Mouse (Mus musculus) T-helper 17 cell (primary cell): ENCODE measurements around the gene Med20.

ENCODE experiments used
- in situ Hi-C, 2 experiments: fragments of 300-600 bp; cut with MboI, MseI; formaldehyde crosslinking; loops; 1 replicate in 1 of 2; 2 replicates in 1 of 2; pipeline ENCODE4 v1.15.1; 2025; ENCODE audit warnings: high pct_unique_total_duplicates in 2 of 2

Med20 gene

DNA sequence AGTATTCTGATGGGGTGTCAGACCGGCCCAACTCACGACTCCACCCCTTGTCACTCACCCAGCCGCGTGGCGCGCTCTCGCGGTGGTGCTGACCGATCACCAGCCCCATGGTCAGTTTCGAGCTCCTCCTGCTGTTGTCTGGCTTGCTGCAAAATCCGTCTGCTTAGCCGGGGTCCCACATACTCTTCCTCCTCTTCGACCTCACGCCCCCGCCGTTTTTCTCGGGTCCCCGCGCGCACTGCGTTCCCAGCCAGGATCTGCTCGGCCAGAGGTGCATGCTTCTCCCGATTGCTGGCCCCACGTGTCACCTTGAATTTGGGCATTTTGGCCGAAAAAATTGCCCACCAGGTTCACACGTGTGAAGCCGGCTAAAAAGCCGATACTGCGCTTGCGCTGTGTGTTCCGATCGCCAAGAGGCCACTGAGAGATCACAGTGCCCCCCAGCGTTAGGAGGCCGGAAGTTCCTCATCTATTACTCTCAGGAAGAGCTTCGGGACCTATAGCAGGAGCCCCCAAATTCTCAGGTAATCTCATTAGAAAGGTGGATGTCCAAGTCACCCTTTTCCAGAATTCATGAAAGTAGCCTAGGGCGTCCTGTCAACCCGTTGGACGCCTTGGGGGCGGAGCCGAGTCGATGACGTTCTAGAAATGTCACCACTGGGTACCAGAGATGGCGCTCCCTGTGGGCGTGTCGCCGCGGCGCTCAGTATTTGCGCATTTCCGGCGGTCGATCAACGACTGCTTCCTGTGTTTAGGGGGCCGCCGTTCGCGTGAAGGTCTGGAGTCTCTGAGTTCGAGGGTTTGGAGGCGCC lies at the start of gene Med20, which contains the start of the genes Bysl and Gm20517:
TSS of gene Med20 (plus strand) at position 734 of the 812 bp plus-strand sequence.
TSS of gene Bysl (minus strand) at position 644 of the 812 bp plus-strand sequence.
TSS of gene Gm20517 (plus strand) at position 741 of the 812 bp plus-strand sequence.
- in situ Hi-C loops = no loop called here

DNA sequence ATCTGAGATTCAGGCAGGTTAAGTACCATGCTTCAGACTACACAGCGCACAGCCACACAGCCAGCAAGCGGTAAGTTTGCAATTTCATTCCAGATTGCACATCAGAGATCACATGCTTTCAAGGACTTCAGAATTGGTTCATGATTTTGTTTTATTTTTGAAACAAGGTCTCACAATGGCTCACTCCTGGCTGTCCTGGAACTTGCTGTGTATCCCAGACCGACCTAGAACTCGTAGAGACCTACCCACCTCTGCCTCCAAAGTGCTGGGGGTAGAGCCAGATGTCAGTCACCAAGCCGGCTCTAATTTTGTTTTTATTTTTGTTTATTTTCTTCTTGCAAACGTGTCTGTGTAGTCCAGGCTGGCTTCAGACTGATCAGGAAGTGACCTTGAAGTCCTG lies 48.5 kb upstream of the Med20 start:
- in situ Hi-C loops = no loop called here

DNA sequence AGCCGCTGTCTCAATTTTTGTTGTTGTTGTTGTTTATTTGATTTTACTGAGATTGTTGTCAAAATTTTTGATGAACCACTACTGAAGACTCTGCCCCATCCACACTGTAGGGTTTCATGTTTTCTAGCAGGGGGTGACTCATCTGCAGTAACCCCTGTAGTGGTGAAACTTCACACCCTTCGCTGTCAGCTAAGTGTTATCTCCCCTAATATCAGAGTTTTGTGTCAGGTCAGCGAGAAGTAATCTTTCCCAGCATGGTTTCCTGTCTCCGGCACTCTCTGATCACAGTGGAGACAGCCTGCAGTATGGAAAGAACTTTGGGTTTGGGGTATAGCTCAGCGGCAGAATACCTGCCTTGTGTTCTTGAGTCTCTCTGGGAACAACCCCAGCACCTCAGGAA lies 46.8 kb upstream of the Med20 start:
- in situ Hi-C loops = no loop called here

DNA sequence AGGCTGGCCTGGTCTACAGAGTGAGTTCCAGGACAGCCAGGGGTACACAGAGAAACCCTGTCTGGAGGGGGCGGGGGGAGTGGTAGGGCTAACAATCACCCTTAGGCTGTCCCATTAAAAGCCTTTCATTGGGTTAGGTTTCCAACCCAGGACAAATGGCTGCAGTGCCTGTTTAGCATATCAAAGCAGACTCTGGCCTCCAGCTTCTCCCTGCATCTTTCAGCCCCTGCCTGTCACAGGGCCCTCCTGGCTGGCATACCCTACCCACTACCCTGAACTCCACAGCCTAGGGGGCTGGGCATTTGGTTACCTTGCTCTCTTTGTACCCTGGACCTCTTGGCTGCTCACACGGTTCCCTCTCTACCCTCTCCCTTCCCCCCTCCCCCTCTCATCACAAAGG lies 45.2 kb upstream of the Med20 start:
- in situ Hi-C loops = no loop called here

DNA sequence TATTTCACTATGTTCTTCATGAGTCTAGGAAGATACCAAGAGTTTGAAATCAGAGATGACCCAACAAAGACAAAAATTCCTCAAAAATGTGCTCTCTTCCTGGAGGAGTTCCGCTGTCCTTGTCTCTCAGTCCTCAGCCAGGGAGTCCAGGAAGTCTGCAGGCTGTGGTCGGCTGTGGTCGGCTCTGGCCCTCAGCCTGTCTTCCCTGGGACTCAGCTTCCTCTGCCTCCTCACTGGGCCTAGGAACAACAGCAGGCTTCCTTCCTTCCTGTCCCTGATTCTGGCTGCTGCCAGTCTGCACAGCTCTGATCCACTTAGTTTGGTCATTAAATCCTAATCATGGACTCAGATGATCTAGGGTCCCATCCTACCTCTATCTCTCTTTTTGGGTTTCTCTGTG lies 44.1 kb upstream of the Med20 start:
- in situ Hi-C loops = no loop called here

DNA sequence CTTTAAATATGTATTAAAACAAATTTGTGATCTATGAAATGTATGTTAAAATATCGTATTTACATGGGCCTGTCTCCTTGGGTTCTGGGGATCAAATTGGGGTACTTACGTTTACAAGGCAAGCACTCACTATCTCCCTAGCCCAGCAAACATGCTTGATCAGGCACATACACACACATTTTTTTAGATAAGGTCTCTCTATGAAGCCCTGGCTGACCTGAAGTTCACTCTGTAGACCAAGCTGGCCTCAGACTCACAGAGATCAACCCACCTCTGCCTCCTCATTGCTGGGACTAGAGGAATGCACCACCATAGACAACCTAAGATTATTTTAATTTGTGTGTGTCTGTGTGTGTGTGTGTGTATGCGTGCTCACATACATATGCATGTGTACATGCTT lies 43.0 kb upstream of the Med20 start:
- in situ Hi-C loops = no loop called here

DNA sequence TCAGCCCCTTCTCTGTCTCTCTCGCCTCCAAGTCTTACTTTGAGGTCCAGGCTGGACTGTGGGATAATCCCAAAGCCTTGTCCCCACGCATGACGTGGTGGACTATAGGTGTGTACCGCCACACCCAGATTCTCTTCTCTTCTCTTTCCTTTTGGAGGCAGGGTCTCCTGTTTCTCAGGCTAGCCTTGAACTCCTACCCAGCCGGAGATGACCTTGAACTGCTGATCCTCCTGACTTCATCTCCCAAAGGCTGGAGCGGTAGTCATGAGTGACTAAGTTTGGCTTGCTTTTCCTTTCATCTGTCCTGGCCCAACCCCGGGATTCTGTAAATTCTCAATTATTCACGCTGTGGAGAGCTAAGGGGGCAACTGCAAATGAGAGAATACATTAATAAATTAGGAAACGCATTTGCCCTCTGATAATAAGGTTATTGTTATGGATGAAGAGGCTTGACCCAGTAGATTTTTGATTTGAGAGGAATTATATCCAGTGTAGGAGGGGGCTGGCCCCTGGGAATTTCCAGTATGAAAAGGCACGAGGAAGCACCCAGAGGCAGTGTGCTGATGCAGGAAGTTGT lies 42.3 kb upstream of the Med20 start:
- in situ Hi-C loops = no loop called here

DNA sequence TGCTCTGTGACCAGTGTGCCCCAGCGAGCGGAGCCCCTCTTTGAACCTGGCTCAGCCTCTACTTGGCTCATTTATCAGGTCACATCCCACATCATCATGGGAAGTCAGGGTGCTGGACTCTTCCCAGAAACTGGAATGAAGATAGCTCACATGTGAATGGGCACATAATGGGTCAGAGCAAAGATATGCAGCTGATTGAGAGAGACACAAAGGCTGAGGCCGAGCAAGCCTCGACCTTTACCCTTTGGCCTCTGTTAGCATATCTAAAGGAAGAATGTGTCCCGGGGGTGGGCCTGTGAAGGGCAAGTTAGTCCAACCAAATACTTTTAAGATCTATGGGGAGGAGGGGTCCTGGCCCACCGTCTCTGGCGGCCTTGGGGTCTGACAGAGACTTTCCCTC lies 39.8 kb upstream of the Med20 start:
- in situ Hi-C loops = no loop called here

DNA sequence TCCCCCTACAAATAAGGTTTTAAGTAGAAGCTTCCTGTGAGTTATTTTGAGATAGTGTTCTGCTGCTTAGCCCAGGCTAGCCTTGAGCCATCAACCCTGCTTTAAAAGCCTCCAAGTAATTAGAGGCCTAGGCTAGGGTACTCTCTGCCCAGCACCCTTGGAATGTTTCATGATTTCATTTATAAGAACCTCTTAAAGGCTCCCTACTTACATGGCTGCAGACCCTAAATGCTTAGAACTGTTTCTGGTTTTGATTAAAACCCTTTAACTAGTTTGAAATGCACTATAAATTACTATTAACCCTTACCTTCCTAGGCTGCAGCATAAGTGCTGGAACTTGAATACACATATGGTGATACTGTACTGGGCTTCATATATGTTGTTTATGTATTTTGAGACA lies 38.9 kb upstream of the Med20 start:
- in situ Hi-C loops = no loop called here

DNA sequence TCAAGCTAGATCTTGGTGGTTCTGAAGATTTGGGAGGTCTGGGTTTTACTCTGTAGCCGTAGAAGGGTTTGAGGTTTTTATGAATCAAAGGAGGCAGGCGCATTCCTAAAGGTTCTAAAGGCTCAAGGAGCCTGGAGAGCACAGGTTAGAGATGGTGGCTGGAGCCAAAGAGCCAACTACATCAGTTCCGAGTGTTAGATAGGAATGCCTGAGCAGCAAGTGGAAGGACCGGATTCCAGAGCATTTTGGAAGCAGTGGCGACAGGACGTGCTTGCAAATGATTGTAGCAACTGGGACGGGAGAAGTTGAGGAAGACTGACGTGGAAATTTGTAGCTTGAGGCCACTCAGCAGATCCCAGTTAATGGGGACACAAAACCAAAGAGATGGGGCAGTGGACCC lies 37.4 kb upstream of the Med20 start:
- in situ Hi-C loops = no loop called here

DNA sequence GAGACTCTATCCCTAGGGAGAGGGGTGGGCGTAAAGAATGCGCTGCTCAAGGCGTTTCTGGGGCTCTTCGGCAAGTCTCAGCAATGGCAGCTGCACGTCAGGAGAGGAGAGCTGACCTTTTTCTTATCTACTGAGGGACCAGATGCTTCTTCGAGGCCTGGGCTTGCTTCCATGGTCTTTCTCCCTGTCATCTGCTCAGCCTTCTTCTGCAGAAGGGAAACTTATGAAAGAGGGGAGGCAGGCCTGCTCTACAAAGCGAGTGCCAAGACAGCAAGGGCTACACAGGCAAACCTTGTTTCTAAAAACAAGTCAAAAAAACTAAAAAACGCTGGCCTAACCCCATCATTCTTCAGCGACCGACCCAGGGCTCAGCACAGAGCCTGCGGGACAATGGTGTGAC lies 36.6 kb upstream of the Med20 start:
- in situ Hi-C loops = no loop called here

DNA sequence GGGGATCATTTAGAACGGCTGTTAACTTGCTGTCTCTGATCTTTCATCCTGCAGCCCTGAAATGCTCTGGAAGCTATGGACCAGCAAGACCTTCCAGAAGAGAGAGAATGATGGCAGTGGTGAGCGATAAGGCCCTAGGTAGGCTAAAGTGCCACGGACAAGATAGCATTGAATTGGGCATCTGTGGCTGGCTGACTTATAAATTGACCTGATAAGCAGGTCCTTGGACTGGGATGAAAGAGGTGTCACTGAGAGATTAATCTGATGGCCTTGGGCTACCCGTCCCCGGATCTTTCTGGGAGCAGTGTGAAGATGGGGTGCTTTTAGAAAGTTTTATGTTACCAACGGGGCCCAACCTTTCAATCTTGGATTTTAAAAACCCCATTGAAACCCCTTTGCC lies 32.7 kb upstream of the Med20 start:
- in situ Hi-C loops = no loop called here

DNA sequence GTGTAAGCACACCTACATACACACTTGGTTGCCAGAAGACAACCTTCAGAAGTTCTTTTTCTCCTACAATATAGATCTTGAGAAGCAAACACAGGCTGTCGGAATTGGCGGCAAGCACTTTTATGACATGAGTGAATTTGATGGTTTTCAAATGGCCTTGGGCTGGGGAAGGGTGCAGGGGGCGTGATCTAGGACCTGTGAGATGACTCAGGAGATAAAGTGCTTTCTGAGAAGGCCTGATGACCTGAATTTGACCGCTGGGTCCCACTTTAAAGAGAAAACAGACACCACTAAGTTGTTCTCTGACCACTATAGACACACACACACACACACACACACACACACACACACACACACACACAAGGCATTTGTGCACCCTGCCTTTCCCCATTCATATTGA lies 30.4 kb upstream of the Med20 start:
- in situ Hi-C loops = no loop called here

DNA sequence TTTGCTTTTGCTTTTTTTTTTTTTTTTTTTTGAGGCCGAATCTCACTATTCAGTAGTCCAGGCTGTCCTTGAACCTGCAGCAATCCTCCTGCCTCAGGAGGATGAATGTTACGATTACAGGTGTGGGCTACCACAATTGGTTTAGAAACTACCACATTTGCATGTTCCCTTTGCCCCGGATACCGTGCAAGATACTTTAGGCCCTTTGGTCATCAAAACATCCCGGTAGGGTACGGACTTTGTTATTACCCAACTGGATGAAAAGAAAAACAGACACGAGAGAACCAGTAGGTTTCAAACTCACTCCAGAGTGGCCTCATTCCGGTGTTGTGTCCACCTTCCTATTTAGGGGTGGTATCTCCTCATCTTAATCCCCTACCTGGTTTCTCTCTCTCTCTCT lies 22.9 kb upstream of the Med20 start:
- in situ Hi-C loops = no loop called here

DNA sequence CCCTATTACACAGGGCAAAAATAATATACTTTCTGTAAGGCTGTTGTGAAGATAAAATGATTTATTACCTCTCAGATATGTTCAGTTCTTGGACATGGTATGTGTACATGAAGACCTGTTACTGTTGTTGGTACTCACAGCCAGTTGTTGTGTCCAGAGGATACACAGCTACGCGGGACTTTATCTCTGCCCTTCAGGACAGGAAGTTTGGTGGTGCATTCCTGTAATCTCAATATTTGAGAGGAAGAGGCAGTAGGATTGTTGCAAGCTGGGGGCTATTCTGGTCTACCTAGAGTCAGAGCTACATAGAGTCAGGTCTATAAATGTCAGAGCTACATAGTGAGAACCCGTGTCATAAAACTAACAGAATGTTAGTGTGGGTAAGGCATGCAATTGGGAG lies 20.3 kb upstream of the Med20 start:
- in situ Hi-C loops = loop anchor here (5.0 kb wide), 2 partner anchors 34 to 79 kb away; no protein-coding TSS in a partner anchor

DNA sequence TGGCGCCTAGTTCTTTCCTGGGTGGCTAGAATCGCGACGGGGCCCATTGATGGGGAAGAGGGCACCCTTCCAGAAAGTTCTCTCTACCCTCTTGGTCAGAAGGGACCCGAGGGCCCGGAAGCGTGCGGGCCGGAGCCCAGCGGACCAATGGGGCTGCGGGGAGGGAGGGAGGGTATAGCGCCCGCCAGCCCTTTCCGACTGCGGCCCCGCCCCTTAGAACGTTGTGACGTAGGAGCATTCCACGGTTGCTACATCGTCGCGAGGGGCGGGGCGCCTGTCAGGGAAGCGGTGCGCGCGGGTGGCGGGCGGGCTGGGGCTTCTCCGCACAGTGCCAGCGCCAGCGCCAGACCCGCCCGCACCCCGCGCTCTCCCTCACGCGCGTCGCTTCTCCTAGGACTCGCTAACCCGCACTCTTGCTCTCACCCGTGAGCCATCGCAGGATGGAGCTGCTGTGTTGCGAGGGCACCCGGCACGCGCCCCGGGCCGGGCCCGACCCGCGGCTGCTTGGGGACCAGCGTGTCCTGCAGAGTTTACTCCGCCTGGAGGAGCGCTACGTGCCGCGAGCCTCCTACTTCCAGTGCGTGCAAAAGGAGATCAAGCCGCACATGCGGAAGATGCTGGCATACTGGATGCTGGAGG lies 18.0 kb upstream of the Med20 start:
- in situ Hi-C loops = loop anchor here (5.0 kb wide), 2 partner anchors 36 to 81 kb away; no protein-coding TSS in a partner anchor

DNA sequence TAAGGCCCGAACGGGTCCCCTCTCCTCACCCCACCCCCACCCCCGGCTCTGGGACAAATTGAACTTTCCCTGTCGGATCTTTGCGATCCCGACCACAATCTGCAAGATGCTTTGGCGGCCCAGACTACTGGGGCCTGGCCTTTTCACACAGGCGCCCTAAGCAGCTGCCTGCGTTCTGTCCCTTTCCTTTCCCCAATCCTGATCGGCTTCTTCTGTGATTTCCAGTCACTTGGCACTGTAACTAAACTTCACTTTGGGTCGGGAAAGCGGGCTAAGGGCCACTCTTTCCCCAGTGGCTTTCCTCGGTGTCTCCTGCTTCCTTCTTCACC lies 17.6 kb upstream of the Med20 start:
- in situ Hi-C loops = loop anchor here (5.0 kb wide), 2 partner anchors 37 to 82 kb away; no protein-coding TSS in a partner anchor

DNA sequence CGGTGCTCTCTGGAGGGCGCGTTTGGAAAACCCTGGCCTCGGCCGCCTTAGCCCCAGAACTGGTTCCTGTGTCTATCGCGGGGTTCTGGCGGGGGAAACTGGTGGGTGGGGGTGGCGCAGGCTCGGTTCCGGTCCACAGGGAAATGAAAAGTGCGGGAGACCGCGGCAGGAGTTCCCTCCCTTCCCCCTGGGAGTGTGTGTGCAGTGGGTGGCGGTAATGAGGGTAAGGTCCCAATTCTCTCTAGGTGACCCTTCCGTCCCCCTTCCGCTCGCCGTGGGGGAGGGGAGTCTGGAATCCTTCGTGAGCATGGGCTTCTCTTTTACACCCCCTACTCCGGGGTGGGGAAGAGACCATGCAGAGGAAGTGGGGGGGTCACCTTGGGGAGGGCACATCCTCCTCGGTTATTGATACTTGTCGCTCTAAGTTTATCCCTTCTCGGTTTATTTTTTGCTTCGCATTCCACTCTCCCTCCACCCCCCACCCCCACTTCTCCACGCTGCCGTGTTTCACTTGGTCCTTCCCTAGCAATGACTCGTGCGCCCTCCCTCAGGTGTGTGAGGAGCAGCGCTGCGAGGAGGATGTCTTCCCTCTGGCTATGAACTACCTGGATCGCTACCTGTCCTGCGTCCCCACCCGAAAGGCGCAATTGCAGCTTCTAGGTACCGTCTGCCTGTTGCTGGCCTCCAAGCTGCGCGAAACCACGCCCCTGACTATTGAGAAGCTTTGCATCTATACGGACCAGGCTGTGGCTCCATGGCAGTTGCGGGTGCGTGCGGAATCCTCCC lies 17.0 kb upstream of the Med20 start:
- in situ Hi-C loops = loop anchor here (5.0 kb wide), 2 partner anchors 37 to 82 kb away; no protein-coding TSS in a partner anchor

DNA sequence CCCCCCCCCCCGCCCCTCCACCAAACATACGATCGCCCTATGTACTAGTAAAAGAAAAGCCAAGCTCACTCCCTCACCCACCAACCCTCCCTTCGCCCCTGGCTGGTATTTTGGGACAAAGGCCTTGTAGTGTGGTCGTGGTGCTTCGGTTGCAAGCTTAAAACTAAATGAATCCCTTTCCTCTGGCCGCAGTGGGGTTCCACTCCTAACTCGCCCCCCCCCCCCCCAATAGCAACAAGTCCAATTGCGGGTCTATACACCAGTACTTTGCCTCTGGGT lies 16.5 kb upstream of the Med20 start:
- in situ Hi-C loops = loop anchor here (5.0 kb wide), 2 partner anchors 38 to 83 kb away; no protein-coding TSS in a partner anchor

DNA sequence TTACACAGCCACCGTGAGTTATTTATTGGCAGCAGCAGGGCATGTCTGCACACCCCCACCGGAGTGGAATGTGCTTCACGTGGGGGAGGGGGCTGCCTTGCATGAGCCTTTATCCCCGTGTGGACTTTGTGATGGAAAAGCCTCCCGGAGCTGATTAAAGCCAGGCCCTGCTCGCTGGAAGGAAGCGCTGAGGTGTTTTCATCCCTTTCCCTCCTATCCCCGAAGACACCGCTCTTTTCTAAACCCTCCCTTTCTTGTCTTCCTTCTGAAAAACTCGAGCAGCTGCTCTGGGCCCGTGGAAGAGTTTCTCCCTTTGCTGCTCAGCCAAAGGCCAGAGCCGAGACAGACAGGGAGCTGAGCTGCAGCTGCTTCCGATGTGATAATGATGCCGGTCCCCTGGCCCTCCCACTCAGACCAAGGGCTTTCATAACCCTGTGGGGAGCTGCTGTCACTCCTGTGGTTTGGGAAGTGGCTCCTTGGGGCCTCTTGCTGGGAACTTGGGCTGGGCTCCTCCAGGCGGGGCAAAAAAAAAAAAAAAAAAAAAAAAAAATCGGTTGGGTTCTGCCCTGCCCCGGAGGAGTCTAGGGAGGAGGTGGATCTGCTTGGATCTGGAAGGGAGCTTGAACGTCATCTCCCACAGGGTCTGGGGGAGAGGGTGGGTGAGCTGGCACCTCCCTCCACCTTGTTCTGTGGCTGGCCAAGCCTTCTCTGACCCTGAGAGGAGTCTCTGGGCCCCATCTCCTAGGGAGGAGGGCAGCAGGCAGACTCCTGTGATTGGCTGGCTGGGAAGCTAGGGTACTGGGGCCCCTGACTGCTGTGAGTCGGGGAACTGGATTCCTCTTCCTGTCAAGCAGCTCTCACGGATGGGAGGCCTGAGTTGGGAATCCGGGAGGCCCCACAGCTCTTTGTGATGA lies 15.9 kb upstream of the Med20 start:
- in situ Hi-C loops = loop anchor here in 1 of 2 experiments (5.0 kb wide), 1 partner anchor 83 kb away; no protein-coding TSS in a partner anchor
